22 mouse cellular contexts compared by ENCODE assay signal in the genomic region with DNA sequence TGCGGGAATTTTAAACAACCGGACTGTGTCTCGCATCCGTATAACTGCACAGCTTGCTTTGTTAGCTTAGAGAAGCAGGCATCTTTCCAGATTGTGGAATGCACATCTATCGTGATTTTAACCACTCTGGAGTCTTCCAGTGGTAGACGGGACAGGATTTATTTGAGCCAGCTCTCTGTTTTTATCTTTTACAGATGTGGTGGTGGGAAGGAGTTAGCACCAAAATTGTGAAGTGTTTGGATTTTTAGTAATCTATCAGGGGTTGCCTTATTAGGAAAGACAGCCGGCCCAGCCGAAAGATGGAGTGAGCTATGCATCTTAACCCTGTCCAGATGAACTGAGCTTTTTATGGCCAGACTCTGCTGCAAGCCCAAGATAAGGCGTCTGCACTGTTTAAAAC. TPM values are rescaled to one million over a fixed set of nuclear protein-coding genes. Genes with fewer than 3 reads are reported as not detected.
DNase-seq lines count a peak whose midpoint lies in the region; ATAC-seq and TF ChIP-seq lines count a peak whose summit lies in the region.
"Had no signal": no experiment of that assay in that cellular context is flagged by ENCODE, and none has a peak within 500 bp of the region (broad histone marks: within the 10 kb centered on the region; RNA-seq: fewer than 3 reads in every experiment).

No protein-coding gene starts in this region.

- no peak overlapping the region for H3K4me3 ChIP-seq in heart, embryonic 12.5 days
- H3K4me3 ChIP-seq in kidney, embryonic 16.5 days (ENCODE audit: low read length), result no peak overlapping the region
- no peak overlapping the region for H3K4me3 ChIP-seq in embryonic facial prominence, embryonic 13.5 days
- H3K4me3 ChIP-seq in limb, embryonic 15.5 days, result no peak overlapping the region
- H3K4me3 ChIP-seq in midbrain, postnatal 0 days (ENCODE audit: low read depth, low read length), result no peak overlapping the region
- H3K4me3 ChIP-seq: erythroblast, embryonic 14.5 days; myocyte had no signal

- TF ChIP-seq CTCF in midbrain, postnatal 0 days (IDR thresholded peaks at IDR 0.05), result no peak

- ATAC-seq in heart, embryonic 12.5 days (ENCODE audit: insufficient number of reproducible peaks, low FRiP score), result no peak
- peak; percentile 46; the same call in 1 of the 2 replicates for ATAC-seq in kidney, embryonic 16.5 days (ENCODE audit: low FRiP score, low TSS enrichment)
- no peak for ATAC-seq in embryonic facial prominence, embryonic 13.5 days (ENCODE audit: insufficient number of reproducible peaks, insufficient read depth, low FRiP score, low TSS enrichment, low read depth)
- ATAC-seq in limb, embryonic 15.5 days (ENCODE audit: insufficient number of reproducible peaks, low FRiP score, low TSS enrichment, low read depth), result no peak
- ATAC-seq in inflammation-experienced regulatory T-cells, adult 6 months, result no peak
- ATAC-seq in midbrain, postnatal 0 days (ENCODE audit: low FRiP score), result no peak
- ATAC-seq: forebrain, postnatal 0 days had no signal

- H3K27me3 ChIP-seq in heart, embryonic 12.5 days (replicated peaks), result no peaks in the 10 kb centered on the region
- H3K27me3 ChIP-seq in kidney, embryonic 16.5 days (ENCODE audit: insufficient read depth, low read length), result no peaks in the 10 kb centered on the region
- no peaks in the 10 kb centered on the region for H3K27me3 ChIP-seq in embryonic facial prominence, embryonic 13.5 days
- H3K27me3 ChIP-seq in limb, embryonic 15.5 days, result no peaks in the 10 kb centered on the region
- H3K27me3 ChIP-seq in midbrain, postnatal 0 days (ENCODE audit: insufficient read depth, low read length), result no peaks in the 10 kb centered on the region

- H3K4me2 ChIP-seq in heart, embryonic 12.5 days, result no peak overlapping the region
- H3K4me2 ChIP-seq in kidney, embryonic 16.5 days (replicated peaks; ENCODE audit: low read depth, low read length), result no peak overlapping the region
- no peak overlapping the region; the same call in 1 of the 2 replicates for H3K4me2 ChIP-seq in embryonic facial prominence, embryonic 13.5 days
- peak overlapping the region; percentile 13; the same call in 1 of the 2 replicates for H3K4me2 ChIP-seq in limb, embryonic 15.5 days
- H3K4me2 ChIP-seq in midbrain, postnatal 0 days (ENCODE audit: low read depth, low read length, poor library complexity, severe bottlenecking), result no peak overlapping the region
- H3K4me2 ChIP-seq: midbrain, embryonic 11.5 days had no signal

- no peaks in the 10 kb centered on the region for H3K9me3 ChIP-seq in heart, embryonic 12.5 days (replicated peaks)
- H3K9me3 ChIP-seq in kidney, embryonic 16.5 days (ENCODE audit: low read length), result no peaks in the 10 kb centered on the region
- no peaks in the 10 kb centered on the region for H3K9me3 ChIP-seq in embryonic facial prominence, embryonic 13.5 days
- H3K9me3 ChIP-seq in limb, embryonic 15.5 days, result no peaks in the 10 kb centered on the region
- no peaks in the 10 kb centered on the region for H3K9me3 ChIP-seq in midbrain, postnatal 0 days (ENCODE audit: low read length)
- H3K9me3 ChIP-seq: G1E had no signal

- peak overlapping the region; percentile 90 for H3K27ac ChIP-seq in heart, embryonic 12.5 days (ENCODE audit: poor library complexity, severe bottlenecking)
- peak overlapping the region; percentile 67 for H3K27ac ChIP-seq in kidney, embryonic 16.5 days (ENCODE audit: low read length)
- peak overlapping the region; percentile 55 for H3K27ac ChIP-seq in embryonic facial prominence, embryonic 13.5 days
- peak overlapping the region; percentile 62 for H3K27ac ChIP-seq in limb, embryonic 15.5 days
- H3K27ac ChIP-seq in midbrain, postnatal 0 days (ENCODE audit: low read depth, low read length), result no peak overlapping the region

- H3K9ac ChIP-seq in heart, embryonic 12.5 days, result no peak overlapping the region
- H3K9ac ChIP-seq in kidney, embryonic 16.5 days (replicated peaks; ENCODE audit: low read length), result no peak overlapping the region
- no peak overlapping the region for H3K9ac ChIP-seq in embryonic facial prominence, embryonic 13.5 days
- no peak overlapping the region for H3K9ac ChIP-seq in limb, embryonic 15.5 days
- no peak overlapping the region for H3K9ac ChIP-seq in midbrain, postnatal 0 days (replicated peaks; ENCODE audit: low read length, poor library complexity, severe bottlenecking)
- H3K9ac ChIP-seq: forebrain, postnatal 0 days had no signal

- H3K36me3 ChIP-seq in heart, embryonic 12.5 days, result peaks cover 16% of the 10 kb centered on the region
- H3K36me3 ChIP-seq in kidney, embryonic 16.5 days (ENCODE audit: insufficient read depth, low read length), result no peaks in the 10 kb centered on the region
- H3K36me3 ChIP-seq in embryonic facial prominence, embryonic 13.5 days, result no peaks in the 10 kb centered on the region
- H3K36me3 ChIP-seq in limb, embryonic 15.5 days, result no peaks in the 10 kb centered on the region
- H3K36me3 ChIP-seq in midbrain, postnatal 0 days (ENCODE audit: insufficient read depth, low read length), result no peaks in the 10 kb centered on the region
- H3K36me3 ChIP-seq: G1E had no signal

- whole genome bisulfite sequencing in heart, embryonic 12.5 days, result 36% methylated on average over 9 of the region's 9 CpGs
- WGBS in kidney, embryonic 16.5 days, result 44% methylated on average over 9 of the region's 9 CpGs
- WGBS in embryonic facial prominence, embryonic 13.5 days, result 35% methylated on average over 9 of the region's 9 CpGs
- 19% methylated on average over 9 of the region's 9 CpGs for WGBS in limb, embryonic 15.5 days
- 75% methylated on average over 9 of the region's 9 CpGs for WGBS in midbrain, postnatal 0 days

- H3K4me1 ChIP-seq in heart, embryonic 12.5 days (replicated peaks), result peaks cover 76% of the 10 kb centered on the region
- peaks cover 7% of the 10 kb centered on the region for H3K4me1 ChIP-seq in kidney, embryonic 16.5 days (ENCODE audit: insufficient read depth, low read length)
- H3K4me1 ChIP-seq in embryonic facial prominence, embryonic 13.5 days, result peaks cover 35% of the 10 kb centered on the region
- H3K4me1 ChIP-seq in limb, embryonic 15.5 days, result peaks cover 44% of the 10 kb centered on the region
- no peaks in the 10 kb centered on the region for H3K4me1 ChIP-seq in midbrain, postnatal 0 days (ENCODE audit: insufficient read depth, low read length)

- no peak for DNase-seq in heart, adult 8-10 months (ENCODE audit: low spot score)
- no peak for DNase-seq in kidney, adult 18-20 months
- DNase-seq in midbrain, postnatal 0 days (ENCODE audit: low spot score), result no peak
- DNase-seq: adrenal gland, postnatal 36 days; cerebellum, postnatal 14 days; forebrain, postnatal 0 days; kidney, postnatal 14 days; left cerebral cortex, postnatal 4 days; lung, adult 2 months had no signal

RNA-seq across cellular contexts. Expression of a gene that starts 11.2 kb away (rescaled TPM):
- polyA plus RNA-seq in heart, embryonic 12.5 days (2016; fragmentation: Nextera tagmentation; extraction: Ambion mirVana), result 39.9 and 41.0 TPM in 2 replicates
- total RNA-seq in heart, adult 8-10 months (2022), result 1 to 10 TPM in 1 of 4 experiments, under 1 TPM in 3; 0.71 to 1.7 (median 0.87) TPM
- 31.0 and 31.8 TPM in 2 replicates for polyA plus RNA-seq in kidney, embryonic 16.5 days (2015; fragmentation: Nextera tagmentation; extraction: Ambion mirVana)
- polyA plus RNA-seq in embryonic facial prominence, embryonic 13.5 days (2015; fragmentation: Nextera tagmentation; extraction: Ambion mirVana), result 21.5 and 22.3 TPM in 2 replicates
- polyA plus RNA-seq in limb, embryonic 15.5 days (2015; fragmentation: Nextera tagmentation; extraction: Ambion mirVana), result 29.3 and 33.3 TPM in 2 replicates
- polyA plus RNA-seq in inflammation-experienced regulatory T-cells, adult 6 months (2017; shearing (Covaris generic)), result not detected
- total RNA-seq in midbrain, postnatal 0 days (2014; rRNA removed), result 1.3 and 4.3 TPM in 2 replicates
- polyA plus RNA-seq in midbrain, postnatal 0 days (2015; fragmentation: Nextera tagmentation; extraction: Ambion mirVana), result 0.67 and 1.1 TPM in 2 replicates
- polyA plus RNA-seq: erythroblast, embryonic 14.5 days; G1E had no signal

RNA-seq across cellular contexts. Expression of a gene that starts 21.5 kb away (rescaled TPM):
- polyA plus RNA-seq in heart, embryonic 12.5 days (2016; fragmentation: Nextera tagmentation; extraction: Ambion mirVana), result not detected in 2 replicates
- not detected for total RNA-seq in heart, adult 8-10 months (2022)
- polyA plus RNA-seq in kidney, embryonic 16.5 days (2015; fragmentation: Nextera tagmentation; extraction: Ambion mirVana), result not detected in 2 replicates
- polyA plus RNA-seq in embryonic facial prominence, embryonic 13.5 days (2015; fragmentation: Nextera tagmentation; extraction: Ambion mirVana), result not detected in 2 replicates
- not detected in 2 replicates for polyA plus RNA-seq in limb, embryonic 15.5 days (2015; fragmentation: Nextera tagmentation; extraction: Ambion mirVana)
- polyA plus RNA-seq in inflammation-experienced regulatory T-cells, adult 6 months (2017; shearing (Covaris generic)), result not detected
- total RNA-seq in midbrain, postnatal 0 days (2014; rRNA removed), result not detected in 2 replicates
- polyA plus RNA-seq in midbrain, postnatal 0 days (2015; fragmentation: Nextera tagmentation; extraction: Ambion mirVana), result not detected in 2 replicates
- total RNA-seq: adrenal gland, postnatal 36 days; forebrain, postnatal 0 days; G1E; gastrocnemius, adult 8-10 months; layer of hippocampus, postnatal 10 days; left cerebral cortex, postnatal 4 days had no signal
- polyA plus RNA-seq: erythroblast, embryonic 14.5 days; forebrain, postnatal 0 days; G1E; hindbrain, embryonic 11.5 days; lung, adult 2 months; midbrain, embryonic 11.5 days; myocyte; thymus, postnatal 0 days had no signal

RNA-seq across cellular contexts. Expression of a gene that starts 51.4 kb away (rescaled TPM):
- 2.8 and 4.1 TPM in 2 replicates for polyA plus RNA-seq in heart, embryonic 12.5 days (2016; fragmentation: Nextera tagmentation; extraction: Ambion mirVana)
- 100 to 1,000 TPM in 3 of 4 experiments, 10 to 100 TPM in 1; 97.6 to 119 (median 113) TPM for total RNA-seq in heart, adult 8-10 months (2022)
- 11.3 and 21.2 TPM in 2 replicates for polyA plus RNA-seq in kidney, embryonic 16.5 days (2015; fragmentation: Nextera tagmentation; extraction: Ambion mirVana)
- polyA plus RNA-seq in embryonic facial prominence, embryonic 13.5 days (2015; fragmentation: Nextera tagmentation; extraction: Ambion mirVana), result 9.8 and 34.6 TPM in 2 replicates
- 12.4 and 13.3 TPM in 2 replicates for polyA plus RNA-seq in limb, embryonic 15.5 days (2015; fragmentation: Nextera tagmentation; extraction: Ambion mirVana)
- 100 to 1,000 TPM in 1 of 3 experiments, 10 to 100 TPM in 2; 67.0 to 101 (median 94.0) TPM for polyA plus RNA-seq in inflammation-experienced regulatory T-cells, adult 6 months (2017; shearing (Covaris generic))
- total RNA-seq in midbrain, postnatal 0 days (2014; rRNA removed), result 26.8 and 46.4 TPM in 2 replicates
- 4.9 and 6.0 TPM in 2 replicates for polyA plus RNA-seq in midbrain, postnatal 0 days (2015; fragmentation: Nextera tagmentation; extraction: Ambion mirVana)

Comparison
In these comparisons a context has a peak if more than half of its experiments do, and no peak if none do; other contexts are left out.
1. RNA of a gene that starts 11.2 kb away (polyA plus RNA-seq): 39.9 to 41.0 TPM in heart, embryonic 12.5 days, 29.3 to 33.3 TPM in limb, embryonic 15.5 days, 31.0 to 31.8 TPM in kidney, embryonic 16.5 days and 21.5 to 22.3 TPM in embryonic facial prominence, embryonic 13.5 days; 0.67 to 1.1 TPM in midbrain, postnatal 0 days and not detected in inflammation-experienced regulatory T-cells, adult 6 months; every median in the first group is over 10 times any median in the second.